Mouse (Mus musculus) cerebellum, adult 2 months (tissue): ENCODE data around the gene Lrit2. TPM values are rescaled to one million over a fixed set of nuclear protein-coding genes. Genes with fewer than 3 reads are reported as not detected.
A peak's percentile ranks its signal among the peaks of the same experiment; 100 is the strongest.

ENCODE experiments used
- DNase-seq, 2 experiments: peaks; one replicate each; pipeline ENCODE4 v3.0.0; 2021
- H3K27ac ChIP-seq: fragments of 200-500 bp; 2 replicates; pipeline ENCODE4 v1.5.1; 2012; ENCODE audit warnings: low read length, control low read depth, inconsistent platforms; ENCODE audit not compliant: insufficient read depth
- H3K27me3 ChIP-seq: fragments of 200-500 bp; 2 replicates; pipeline ENCODE4 v1.6.1; 2012; ENCODE audit warnings: inconsistent platforms, mild to moderate bottlenecking, low read length, moderate library complexity; ENCODE audit not compliant: control insufficient read depth, insufficient read depth
- H3K4me1 ChIP-seq: fragments of 200-500 bp; 2 replicates; pipeline ENCODE4 v1.6.1; 2011; ENCODE audit warnings: low read length; ENCODE audit not compliant: control insufficient read depth, insufficient read depth
- H3K4me3 ChIP-seq: fragments of 200-500 bp; replicated peaks from 2 replicates; pipeline ENCODE3; 2011; ENCODE audit warnings: mild to moderate bottlenecking, low read depth, low read length, control low read depth; ENCODE audit not compliant: insufficient read depth
- CTCF ChIP-seq: fragments of 200-500 bp; IDR thresholded peaks from 2 replicates; pipeline ENCODE4 v1.5.1; 2011; ENCODE audit warnings: low read depth, mild to moderate bottlenecking, control low read depth, low read length, moderate library complexity, borderline replicate concordance; ENCODE audit not compliant: insufficient read depth
- POLR2A ChIP-seq: fragments of 200-500 bp; IDR thresholded peaks from 2 replicates; pipeline ENCODE4 v1.6.1; 2011; ENCODE audit warnings: low read length, control low read depth, borderline replicate concordance; ENCODE audit not compliant: insufficient read depth
- WGBS: fragments of 180-500 bp; shearing (Covaris S2); methylation state at CpG from one replicate; pipeline ENCODE4 v1.1.7; 2018; 5-methylcytosine and 5-hydroxymethylcytosine counted together
- polyA plus RNA-seq: library from polyadenylated mRNA; depleted of rRNA; stranded (reverse); fragments of >200 nt; gene quantifications from 2 replicates; pipeline ENCODE4 v1.2.3, GENCODE M21; 2012; rRNA removed

Lrit2 gene
- not detected in 2 replicates for polyA plus RNA-seq

GRCm38 (mm10) chr14:37067629-37068028 is at the start of gene Lrit2:
Gene Lrit2 (plus strand): TSS chr14:37067929.
- 79% methylated on average over 5 of the region's 5 CpGs for WGBS

GRCm38 (mm10) chr14:37027248-37027933 is 40.3 kb upstream of the Lrit2 start:
- TF ChIP-seq POLR2A = no peak
- no peak for TF ChIP-seq CTCF
- WGBS = 93% methylated on average over 4 of the region's 4 CpGs
- no peak overlapping the region for H3K4me3 ChIP-seq
- H3K27ac ChIP-seq = no peak overlapping the region
- DNase-seq = no peak
- no peaks in the 10 kb centered on the region for H3K4me1 ChIP-seq
- H3K27me3 ChIP-seq = no peaks in the 10 kb centered on the region

More at GRCm38 (mm10) chr14:37067629-37068028, at the start of gene Lrit2:
- DNase-seq = no peak
- Histone ChIP-seq H3K4me3 (no peak within 1 kb of the TSS), H3K4me1 (no peaks in the 10 kb centered on the region), H3K27me3 (no peaks in the 10 kb centered on the region; the same call in 1 of the 2 replicates), H3K27ac (no peak within 1 kb of the TSS)
- TF ChIP-seq POLR2A = no peak
- no peak for TF ChIP-seq CTCF

DNA sequence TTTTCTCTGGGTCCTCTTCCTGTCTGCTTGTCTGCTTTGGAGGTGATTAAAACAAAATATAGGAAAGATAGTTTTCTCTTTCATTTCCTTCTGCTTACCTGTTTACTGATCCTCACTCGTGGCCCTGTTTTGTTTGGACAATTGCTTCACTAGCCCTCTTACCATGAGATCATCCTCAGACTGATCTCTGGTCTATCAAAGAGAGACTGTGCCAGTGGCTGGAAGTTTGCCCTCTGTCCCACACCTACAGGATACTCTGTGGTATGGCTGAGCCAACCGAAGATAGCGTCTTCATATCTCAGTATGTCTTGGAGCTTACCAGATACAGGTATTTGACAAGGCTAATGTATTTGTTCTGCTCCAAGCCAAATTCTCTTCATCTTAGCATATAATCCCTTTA is 39.8 kb upstream of the Lrit2 start:
- WGBS = 41% methylated on average over 3 of the region's 3 CpGs
- TF ChIP-seq CTCF = no peak
- no peak for TF ChIP-seq POLR2A

DNA sequence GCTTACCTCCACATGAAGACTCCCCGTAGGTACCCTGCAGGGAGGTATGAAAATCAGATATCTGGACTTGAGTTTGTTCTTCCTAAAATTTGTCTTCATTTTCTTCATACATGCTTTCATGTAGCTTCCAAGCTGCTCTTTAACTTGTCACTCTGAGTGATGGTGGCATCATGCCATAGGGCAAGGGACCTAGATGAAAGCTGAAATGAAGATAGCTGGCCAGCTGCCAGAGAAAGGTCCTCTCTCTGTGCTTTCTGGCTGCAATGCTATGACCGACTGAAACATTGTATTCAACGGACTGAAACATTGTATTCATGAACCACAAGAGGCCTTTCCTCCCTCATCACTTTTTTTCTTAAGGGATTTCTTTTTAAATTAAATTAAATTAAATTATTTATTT is 39.2 kb upstream of the Lrit2 start:
- no peaks in the 10 kb centered on the region for H3K4me1 ChIP-seq
- TF ChIP-seq CTCF (no peak), POLR2A (no peak)
- no peaks in the 10 kb centered on the region for H3K27me3 ChIP-seq
- H3K4me3 ChIP-seq = no peak overlapping the region
- H3K27ac ChIP-seq = no peak overlapping the region
- DNase-seq = no peak
- WGBS = 45% methylated on average over 3 of the region's 3 CpGs

More for the DNA sequence above, 39.8 kb upstream of the Lrit2 start:
- no peak for DNase-seq
- Histone ChIP-seq H3K4me1 (no peaks in the 10 kb centered on the region), H3K27ac (no peak overlapping the region), H3K4me3 (no peak overlapping the region), H3K27me3 (no peaks in the 10 kb centered on the region)

- peak; percentile 13 to 18 for DNase-seq
- 4% methylated on average over 11 of the region's 11 CpGs for WGBS
- Histone ChIP-seq H3K4me3 (no peak overlapping the region), H3K27ac (no peak overlapping the region), H3K4me1 (no peaks in the 10 kb centered on the region), H3K27me3 (no peaks in the 10 kb centered on the region)
- TF ChIP-seq CTCF (no peak), POLR2A (no peak)
Observed at GRCm38 (mm10) chr14:37032481-37033104, 35.1 kb upstream of the Lrit2 start.

GRCm38 (mm10) chr14:37033241-37033640 is 34.5 kb upstream of the Lrit2 start:
- Histone ChIP-seq H3K27me3 (no peaks in the 10 kb centered on the region), H3K27ac (no peak overlapping the region), H3K4me1 (no peaks in the 10 kb centered on the region), H3K4me3 (no peak overlapping the region)
- TF ChIP-seq CTCF (peak; percentile 98), POLR2A (no peak)
- peak; percentile 68 to 80 for DNase-seq
- WGBS = 2% methylated on average over 7 of the region's 7 CpGs

GRCm38 (mm10) chr14:37034432-37034831 is 33.3 kb upstream of the Lrit2 start:
- no peak overlapping the region for H3K4me3 ChIP-seq
- no peak for DNase-seq
- no peak overlapping the region for H3K27ac ChIP-seq
- H3K4me1 ChIP-seq = no peaks in the 10 kb centered on the region
- WGBS = 51% methylated on average over 5 of the region's 5 CpGs
- TF ChIP-seq POLR2A (no peak), CTCF (no peak)
- no peaks in the 10 kb centered on the region for H3K27me3 ChIP-seq

- no peak within 1 kb of the TSS for H3K4me3 ChIP-seq
- TF ChIP-seq POLR2A = no peak
- no peak for TF ChIP-seq CTCF
- 22% methylated on average over 1 of the region's 1 CpGs for WGBS
- DNase-seq = no peak
- no peaks in the 10 kb centered on the region for H3K4me1 ChIP-seq
- H3K27ac ChIP-seq = no peak within 1 kb of the TSS
- H3K27me3 ChIP-seq = no peaks in the 10 kb centered on the region
Observed at GRCm38 (mm10) chr14:37048914-37049410, 18.8 kb upstream of the Lrit2 start, which contains the start of gene Rgr. Gene Rgr (minus strand): TSS chr14:37048964.
